Mouse (Mus musculus) hindbrain, embryonic 11.5 days (tissue): ENCODE results near the gene Umps. TPM values are rescaled to one million over a fixed set of nuclear protein-coding genes. Genes with fewer than 3 reads are reported as not detected.

Experiments
- ATAC-seq: fragments of 200-750 bp; cut with Nextera tagmentation; 2 replicates; pipeline ENCODE4 v1.8.0; 2017; ENCODE audit warnings: mild to moderate bottlenecking, moderate TSS enrichment, moderate library complexity; ENCODE audit not compliant: low FRiP score
- DNase-seq: peaks from one replicate; pipeline ENCODE4 v3.0.0-alpha.2; 2015; ENCODE audit warnings: low spot score
- H3K27ac ChIP-seq: fragments of 300-500 bp; sonication (generic); 2 replicates; pipeline ENCODE4 v1.5.1; 2014; ENCODE audit warnings: mild to moderate bottlenecking, low read depth, low read length
- H3K27me3 ChIP-seq: fragments of 300-500 bp; sonication (generic); 2 replicates; pipeline ENCODE4 v1.6.1; 2014; ENCODE audit warnings: mild to moderate bottlenecking, low read length, moderate library complexity, mixed read lengths; ENCODE audit not compliant: control insufficient read depth, insufficient read depth
- H3K36me3 ChIP-seq: fragments of 300-500 bp; sonication (generic); 2 replicates; pipeline ENCODE4 v1.6.1; 2014; ENCODE audit warnings: mild to moderate bottlenecking, low read length, moderate library complexity, mixed read lengths; ENCODE audit not compliant: control insufficient read depth, insufficient read depth
- H3K4me1 ChIP-seq: fragments of 300-500 bp; sonication (generic); replicated peaks from 2 replicates; pipeline ENCODE4 v1.6.1; 2014; ENCODE audit warnings: low read length, mixed read lengths; ENCODE audit not compliant: control insufficient read depth, insufficient read depth
- H3K4me2 ChIP-seq: fragments of 300-500 bp; sonication (generic); replicated peaks from 2 replicates; pipeline ENCODE4 v1.6.1; 2014; ENCODE audit warnings: mild to moderate bottlenecking, low read depth, low read length
- H3K4me3 ChIP-seq: fragments of 300-500 bp; sonication (generic); 2 replicates; pipeline ENCODE4 v1.5.1; 2014; ENCODE audit warnings: low read depth, low read length
- H3K9ac ChIP-seq: fragments of 300-500 bp; sonication (generic); 2 replicates; pipeline ENCODE4 v1.6.1; 2014; ENCODE audit warnings: low read depth, low read length
- H3K9me3 ChIP-seq: fragments of 300-500 bp; sonication (generic); 2 replicates; pipeline ENCODE4 v1.6.1; 2016; ENCODE audit warnings: low read length; ENCODE audit not compliant: control insufficient read depth
- WGBS: fragments of 180-500 bp; shearing (Covaris S2); extraction: QIAGEN DNeasy Blood & Tissue Kit; methylation state at CpG from one replicate; pipeline ENCODE4 v1.1.7; 2014; 5-methylcytosine and 5-hydroxymethylcytosine counted together
- polyA plus RNA-seq: library from polyadenylated mRNA; unstranded; fragments of >200 nt; fragmentation: Nextera tagmentation; extraction: Ambion mirVana; gene quantifications from 2 replicates; pipeline ENCODE4 v1.2.1, GENCODE M21; 2014

The Umps gene
- polyA plus RNA-seq = 55.5 and 62.6 TPM in 2 replicates

DNA sequence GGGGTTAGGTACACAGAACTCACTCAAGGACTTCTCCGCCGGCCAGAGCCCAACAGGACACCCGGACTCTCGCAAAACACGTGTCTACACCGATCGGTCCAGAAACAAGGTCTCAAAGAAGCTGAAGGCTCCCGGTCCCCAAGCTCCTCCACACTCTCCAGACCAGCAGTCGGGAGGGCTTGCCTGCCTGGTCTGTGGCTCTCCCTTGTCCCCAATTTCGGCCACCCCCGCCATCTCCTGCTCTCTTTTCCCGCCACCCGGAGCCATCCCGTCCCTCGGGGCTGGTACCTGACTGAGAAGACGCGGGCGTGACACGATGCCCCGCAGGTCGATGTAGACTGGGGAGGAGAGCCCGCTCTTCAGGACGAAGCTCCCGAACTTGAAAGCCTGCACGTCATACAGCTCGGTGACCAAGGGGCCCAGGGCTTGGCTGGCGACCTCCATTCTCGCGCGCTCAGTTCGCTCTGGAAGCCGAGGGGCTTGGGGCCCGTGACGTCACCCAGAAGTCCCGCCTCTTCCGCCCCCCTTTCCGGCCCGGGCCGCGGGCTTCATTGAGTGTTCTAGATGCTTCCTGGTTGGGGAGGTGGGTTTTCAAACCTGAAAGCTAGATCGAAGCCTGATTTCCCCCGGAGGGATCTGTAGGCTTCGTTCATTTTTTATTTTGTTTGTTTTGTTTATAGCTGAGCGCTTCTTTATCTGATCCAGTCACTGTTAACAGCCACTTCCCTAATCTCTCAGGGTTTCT, at the start of gene Umps:
Gene Umps (minus strand): TSS at position 501 of the 745 bp plus-strand sequence.
- Histone ChIP-seq H3K27me3 (no peaks in the 10 kb centered on the region), H3K9ac (peak within 1 kb of the TSS; percentile 83), H3K27ac (no peak within 1 kb of the TSS), H3K9me3 (no peaks in the 10 kb centered on the region), H3K36me3 (0 out of 2 replicates have a peak, but pooled peaks cover 3% of the 10 kb centered on the region), H3K4me1 (0 out of 2 replicates have a peak, but pooled peaks cover 2% of the 10 kb centered on the region), H3K4me3 (peak within 1 kb of the TSS; percentile 89), H3K4me2 (peak within 1 kb of the TSS; percentile 71)
- 2% methylated on average over 44 of the region's 44 CpGs for WGBS
- peak; percentile 95 for ATAC-seq
- DNase-seq = peak; percentile 93

GRCm38 (mm10) chr16:34011991-34012845, 45.4 kb upstream of the Umps start:
- Histone ChIP-seq H3K27ac (no peak overlapping the region), H3K36me3 (0 out of 2 replicates have a peak, but pooled peaks cover 2% of the 10 kb centered on the region), H3K9ac (no peak overlapping the region), H3K27me3 (no peaks in the 10 kb centered on the region), H3K4me1 (no peaks in the 10 kb centered on the region), H3K4me3 (no peak overlapping the region), H3K4me2 (no peak overlapping the region), H3K9me3 (no peaks in the 10 kb centered on the region)
- 94% methylated on average over 20 of the region's 20 CpGs for WGBS
- no peak for DNase-seq
- ATAC-seq = no peak

DNA sequence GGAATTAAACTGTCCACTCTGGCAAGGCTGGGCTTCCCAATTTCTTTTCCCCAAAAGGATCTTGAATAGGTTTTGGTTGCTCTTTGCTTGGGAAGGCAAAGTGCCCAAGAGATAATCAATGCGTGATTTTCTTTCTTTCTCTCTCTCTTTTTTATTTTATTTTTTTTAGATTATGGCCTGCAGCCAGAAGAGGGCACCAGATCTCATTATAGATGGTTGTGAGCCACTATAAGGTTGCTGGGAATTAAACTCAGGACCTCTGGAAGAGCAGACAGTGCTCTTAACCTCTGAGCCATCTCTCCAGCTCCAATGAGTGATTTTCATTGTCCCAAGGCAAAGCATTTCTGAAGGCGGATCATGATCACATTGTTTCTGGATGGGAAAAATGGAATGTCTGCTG, 42.7 kb upstream of the Umps start:
- H3K27me3 ChIP-seq = no peaks in the 10 kb centered on the region
- ATAC-seq (no peak), DNase-seq (no peak)
- no peaks in the 10 kb centered on the region for H3K9me3 ChIP-seq
- 93% methylated on average over 2 of the region's 2 CpGs for WGBS
- no peak overlapping the region for H3K4me2 ChIP-seq
- no peak overlapping the region for H3K9ac ChIP-seq
- H3K4me1 ChIP-seq = no peaks in the 10 kb centered on the region
- H3K4me3 ChIP-seq = no peak overlapping the region
- H3K27ac ChIP-seq = no peak overlapping the region
- H3K36me3 ChIP-seq = 0 out of 2 replicates have a peak, but pooled peaks cover 2% of the 10 kb centered on the region

DNA sequence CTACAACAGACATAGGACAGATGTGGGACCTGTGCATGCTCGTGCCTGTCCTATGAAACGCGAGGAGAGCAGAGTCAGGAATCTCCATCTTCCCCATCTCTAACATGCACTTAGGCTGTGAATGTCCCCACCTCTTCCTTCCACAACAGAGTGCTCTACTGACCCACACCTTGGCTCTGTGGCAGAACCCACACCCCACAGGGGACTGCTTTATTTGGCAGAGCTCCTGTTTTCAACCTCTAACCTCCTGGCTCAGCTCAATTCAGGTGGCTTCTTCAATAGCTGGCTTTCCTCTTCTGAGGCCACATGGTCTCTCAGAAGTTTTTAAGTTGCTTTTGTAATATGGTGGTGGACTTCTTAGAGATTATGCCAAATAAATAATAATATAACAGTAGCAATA, 39.1 kb upstream of the Umps start:
- ATAC-seq (no peak), DNase-seq (no peak)
- Histone ChIP-seq H3K9me3 (no peaks in the 10 kb centered on the region), H3K4me1 (no peaks in the 10 kb centered on the region), H3K36me3 (no peaks in the 10 kb centered on the region), H3K4me3 (no peak overlapping the region), H3K4me2 (no peak overlapping the region), H3K9ac (no peak overlapping the region), H3K27me3 (no peaks in the 10 kb centered on the region), H3K27ac (no peak overlapping the region)
- WGBS = 97% methylated on average over 3 of the region's 3 CpGs

DNA sequence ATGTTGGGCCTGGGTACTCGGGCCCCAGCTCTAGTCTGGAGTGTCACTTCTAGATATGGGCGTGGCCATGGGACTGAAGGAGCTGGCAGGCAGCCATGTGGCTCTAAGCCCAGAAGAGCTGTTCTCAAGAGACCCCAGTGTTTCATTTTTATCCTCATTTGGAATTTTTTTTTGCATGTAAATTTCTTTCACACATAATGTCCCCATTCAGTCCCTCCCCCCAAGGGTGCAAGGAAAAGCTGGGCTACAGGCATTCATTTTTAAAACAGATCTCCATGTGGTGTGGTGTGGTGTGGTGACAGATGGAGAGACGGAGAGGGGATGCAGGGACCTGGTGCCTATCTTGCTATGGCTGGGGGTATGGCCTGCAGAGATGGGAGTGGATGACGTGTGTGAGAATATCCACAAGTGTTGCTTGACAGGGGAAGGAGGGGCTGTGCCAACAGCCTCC, 37.3 kb upstream of the Umps start:
- Histone ChIP-seq H3K9me3 (no peaks in the 10 kb centered on the region), H3K4me3 (no peak overlapping the region), H3K9ac (no peak overlapping the region), H3K4me1 (no peaks in the 10 kb centered on the region), H3K27me3 (no peaks in the 10 kb centered on the region), H3K27ac (0 out of 2 replicates have a peak overlapping the region, but pooled peaks have one; percentile 33), H3K36me3 (no peaks in the 10 kb centered on the region), H3K4me2 (no peak overlapping the region)
- DNase-seq (peak; percentile 17), ATAC-seq (peak; percentile 79)
- 72% methylated on average over 4 of the region's 4 CpGs for WGBS

GRCm38 (mm10) chr16:34003566-34004127, 36.8 kb upstream of the Umps start:
- no peak overlapping the region for H3K4me2 ChIP-seq
- no peaks in the 10 kb centered on the region for H3K27me3 ChIP-seq
- DNase-seq (no peak), ATAC-seq (no peak)
- H3K9ac ChIP-seq = no peak overlapping the region
- no peak overlapping the region for H3K4me3 ChIP-seq
- no peaks in the 10 kb centered on the region for H3K4me1 ChIP-seq
- H3K9me3 ChIP-seq = no peaks in the 10 kb centered on the region
- no peak overlapping the region for H3K27ac ChIP-seq
- no peaks in the 10 kb centered on the region for H3K36me3 ChIP-seq
- WGBS = 82% methylated on average over 10 of the region's 10 CpGs

DNA sequence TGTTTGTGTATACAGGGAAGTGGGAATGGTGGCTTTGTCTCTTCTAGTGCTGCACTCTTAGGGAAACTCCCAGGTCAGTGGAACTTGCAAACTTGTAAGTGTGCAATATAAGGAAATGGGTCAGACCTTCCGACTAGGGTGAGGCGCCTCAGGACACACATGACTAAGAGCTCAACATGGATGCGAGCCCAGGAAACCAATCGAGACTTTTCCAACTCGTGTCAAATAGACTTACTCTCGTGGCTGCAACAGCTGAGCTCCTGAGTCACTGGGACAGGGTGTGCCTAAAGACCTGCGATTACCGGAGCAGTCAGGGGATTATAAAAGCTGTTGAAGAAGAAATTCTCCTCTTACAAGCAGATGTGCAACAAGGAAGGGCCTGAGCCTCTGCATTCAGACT, 33.9 kb upstream of the Umps start:
- no peaks in the 10 kb centered on the region for H3K36me3 ChIP-seq
- WGBS = 92% methylated on average over 8 of the region's 8 CpGs
- H3K4me3 ChIP-seq = no peak overlapping the region
- no peak for DNase-seq
- no peak overlapping the region for H3K4me2 ChIP-seq
- H3K4me1 ChIP-seq = no peaks in the 10 kb centered on the region
- H3K9me3 ChIP-seq = no peaks in the 10 kb centered on the region
- H3K27ac ChIP-seq = no peak overlapping the region
- ATAC-seq = no peak
- H3K27me3 ChIP-seq = no peaks in the 10 kb centered on the region
- H3K9ac ChIP-seq = no peak overlapping the region

DNA sequence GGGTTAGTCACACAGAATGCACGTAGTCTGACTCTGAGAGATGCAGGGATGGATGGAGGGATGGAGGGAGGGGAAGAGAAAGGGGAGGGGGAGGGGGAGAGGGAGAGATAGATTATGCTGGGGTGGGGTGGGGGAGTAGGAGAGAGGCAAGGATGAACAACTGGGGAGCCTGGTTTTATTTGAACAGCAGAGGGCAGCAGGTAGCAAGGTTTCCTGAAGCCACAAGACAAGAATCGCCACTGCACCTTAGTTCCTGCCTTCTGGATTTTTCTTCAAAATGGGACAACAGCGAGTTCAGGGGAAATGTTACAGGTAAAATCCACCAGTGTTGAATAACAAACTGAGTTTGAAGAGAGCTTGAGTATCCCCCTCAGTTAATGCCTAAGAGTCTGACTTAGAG, 32.5 kb upstream of the Umps start:
- WGBS = 20% methylated on average over 3 of the region's 3 CpGs
- Histone ChIP-seq H3K9me3 (no peaks in the 10 kb centered on the region), H3K9ac (no peak overlapping the region), H3K4me1 (no peaks in the 10 kb centered on the region), H3K4me3 (no peak overlapping the region), H3K4me2 (no peak overlapping the region), H3K27me3 (no peaks in the 10 kb centered on the region), H3K36me3 (no peaks in the 10 kb centered on the region), H3K27ac (no peak overlapping the region)
- DNase-seq (peak; percentile 65), ATAC-seq (no peak)
